Mouse (Mus musculus): ENCODE measurements around the gene Tenm4. TPM values are rescaled to one million over a fixed set of nuclear protein-coding genes. Genes with fewer than 3 reads are reported as not detected.

Gene Tenm4
- total and polyA plus RNA-seq, 3 experiments, result 0.04 to 0.38 TPM; not detected in 1

GRCm38 (mm10) chr7:96456618-96457017, 285.6 kb downstream of the Tenm4 start:
- Histone ChIP-seq H3K4me3 (ENCODE audit: low read depth, low read length) (no peak overlapping the region), H3K36me3 (replicated peaks) (no peaks in the 10 kb centered on the region), H3K9me3 (replicated peaks) (peaks cover 53% of the 10 kb centered on the region), H3K4me1 (ENCODE audit: insufficient read depth, low read depth, low read length) (no peaks in the 10 kb centered on the region), H3K27me3 (ENCODE audit: insufficient read depth, low read length) (no peaks in the 10 kb centered on the region)
- DNase-seq (ENCODE audit: low spot score), result no peak
- TF ChIP-seq CTCF (IDR thresholded peaks at IDR 0.05; ENCODE audit: low read depth, low read length) (no peak), POLR2AphosphoS5 (IDR thresholded peaks at IDR 0.05; ENCODE audit: insufficient replicate concordance, low read depth, low read length) (no peak), GATA1 (IDR thresholded peaks at IDR 0.05; ENCODE audit: borderline replicate concordance, low read length) (no peak), GATA2 (IDR thresholded peaks at IDR 0.05; ENCODE audit: borderline replicate concordance, low read depth, low read length) (no peak), TAL1 (conservative IDR thresholded peaks at IDR 0.05; ENCODE audit: low read depth, low read length) (no peak)
- no peak for ATAC-seq (ENCODE audit: extremely low read depth, insufficient number of reproducible peaks, low FRiP score, poor library complexity, severe bottlenecking)

GRCm38 (mm10) chr7:96457891-96458290, 286.8 kb downstream of the Tenm4 start:
- no peak overlapping the region for H3K4me3 ChIP-seq (ENCODE audit: low read depth, low read length)
- no peaks in the 10 kb centered on the region for H3K36me3 ChIP-seq (replicated peaks)
- DNase-seq (ENCODE audit: low spot score) (no peak), ATAC-seq (ENCODE audit: extremely low read depth, insufficient number of reproducible peaks, low FRiP score, poor library complexity, severe bottlenecking) (no peak)
- no peak for TF ChIP-seq GATA1 (IDR thresholded peaks at IDR 0.05; ENCODE audit: borderline replicate concordance, low read length)
- TF ChIP-seq TAL1 (conservative IDR thresholded peaks at IDR 0.05; ENCODE audit: low read depth, low read length), result no peak
- peaks cover 46% of the 10 kb centered on the region for H3K9me3 ChIP-seq (replicated peaks)
- H3K4me1 ChIP-seq (ENCODE audit: insufficient read depth, low read depth, low read length), result no peaks in the 10 kb centered on the region
- H3K27me3 ChIP-seq (ENCODE audit: insufficient read depth, low read length), result no peaks in the 10 kb centered on the region

GRCm38 (mm10) chr7:96458992-96459391, 287.9 kb downstream of the Tenm4 start:
- Histone ChIP-seq H3K27me3 (ENCODE audit: insufficient read depth, low read length) (no peaks in the 10 kb centered on the region), H3K36me3 (replicated peaks) (no peaks in the 10 kb centered on the region), H3K9me3 (replicated peaks) (peaks cover 48% of the 10 kb centered on the region), H3K4me3 (ENCODE audit: low read depth, low read length) (no peak overlapping the region), H3K4me1 (ENCODE audit: insufficient read depth, low read depth, low read length) (no peaks in the 10 kb centered on the region)
- ATAC-seq (ENCODE audit: extremely low read depth, insufficient number of reproducible peaks, low FRiP score, poor library complexity, severe bottlenecking) (no peak), DNase-seq (ENCODE audit: low spot score) (no peak)
- TF ChIP-seq TAL1 (conservative IDR thresholded peaks at IDR 0.05; ENCODE audit: low read depth, low read length) (no peak), GATA1 (IDR thresholded peaks at IDR 0.05; ENCODE audit: borderline replicate concordance, low read length) (no peak), GATA2 (IDR thresholded peaks at IDR 0.05; ENCODE audit: borderline replicate concordance, low read depth, low read length) (no peak), CTCF (IDR thresholded peaks at IDR 0.05; ENCODE audit: low read depth, low read length) (no peak)

- TF ChIP-seq POLR2AphosphoS5 (IDR thresholded peaks at IDR 0.05; ENCODE audit: insufficient replicate concordance, low read depth, low read length) (no peak), TAL1 (conservative IDR thresholded peaks at IDR 0.05; ENCODE audit: low read depth, low read length) (no peak), CTCF (IDR thresholded peaks at IDR 0.05; ENCODE audit: low read depth, low read length) (no peak), GATA2 (IDR thresholded peaks at IDR 0.05; ENCODE audit: borderline replicate concordance, low read depth, low read length) (no peak), GATA1 (IDR thresholded peaks at IDR 0.05; ENCODE audit: borderline replicate concordance, low read length) (no peak)
- Histone ChIP-seq H3K9me3 (replicated peaks) (peaks cover 20% of the 10 kb centered on the region), H3K4me3 (ENCODE audit: low read depth, low read length) (no peak overlapping the region), H3K36me3 (replicated peaks) (no peaks in the 10 kb centered on the region), H3K4me1 (ENCODE audit: insufficient read depth, low read depth, low read length) (no peaks in the 10 kb centered on the region), H3K27me3 (ENCODE audit: insufficient read depth, low read length) (no peaks in the 10 kb centered on the region)
- DNase-seq (ENCODE audit: low spot score), result no peak
- no peak for ATAC-seq (ENCODE audit: extremely low read depth, insufficient number of reproducible peaks, low FRiP score, poor library complexity, severe bottlenecking)
Observed at GRCm38 (mm10) chr7:96466761-96467160, 295.7 kb downstream of the Tenm4 start.

GRCm38 (mm10) chr7:96470821-96471220, 299.8 kb downstream of the Tenm4 start:
- TF ChIP-seq POLR2AphosphoS5 (IDR thresholded peaks at IDR 0.05; ENCODE audit: insufficient replicate concordance, low read depth, low read length), result no peak
- TF ChIP-seq CTCF (IDR thresholded peaks at IDR 0.05; ENCODE audit: low read depth, low read length), result no peak
- no peak for TF ChIP-seq GATA1 (IDR thresholded peaks at IDR 0.05; ENCODE audit: borderline replicate concordance, low read length)
- TF ChIP-seq GATA2 (IDR thresholded peaks at IDR 0.05; ENCODE audit: borderline replicate concordance, low read depth, low read length), result no peak
- no peak for TF ChIP-seq TAL1 (conservative IDR thresholded peaks at IDR 0.05; ENCODE audit: low read depth, low read length)
- H3K36me3 ChIP-seq (replicated peaks), result no peaks in the 10 kb centered on the region
- no peak for DNase-seq (ENCODE audit: low spot score)
- ATAC-seq (ENCODE audit: extremely low read depth, insufficient number of reproducible peaks, low FRiP score, poor library complexity, severe bottlenecking), result no peak
- no peaks in the 10 kb centered on the region for H3K4me1 ChIP-seq (ENCODE audit: insufficient read depth, low read depth, low read length)
- no peaks in the 10 kb centered on the region for H3K27me3 ChIP-seq (ENCODE audit: insufficient read depth, low read length)
- H3K9me3 ChIP-seq (replicated peaks), result peaks cover 26% of the 10 kb centered on the region
- no peak overlapping the region for H3K4me3 ChIP-seq (ENCODE audit: low read depth, low read length)

GRCm38 (mm10) chr7:96474560-96475089, 303.6 kb downstream of the Tenm4 start:
- Histone ChIP-seq H3K27me3 (ENCODE audit: insufficient read depth, low read length) (no peaks in the 10 kb centered on the region), H3K9me3 (replicated peaks) (peaks cover 38% of the 10 kb centered on the region), H3K4me1 (ENCODE audit: insufficient read depth, low read depth, low read length) (no peaks in the 10 kb centered on the region), H3K36me3 (replicated peaks) (no peaks in the 10 kb centered on the region), H3K4me3 (ENCODE audit: low read depth, low read length) (no peak overlapping the region)
- TF ChIP-seq TAL1 (conservative IDR thresholded peaks at IDR 0.05; ENCODE audit: low read depth, low read length) (no peak), POLR2AphosphoS5 (IDR thresholded peaks at IDR 0.05; ENCODE audit: insufficient replicate concordance, low read depth, low read length) (no peak), GATA1 (IDR thresholded peaks at IDR 0.05; ENCODE audit: borderline replicate concordance, low read length) (no peak), GATA2 (IDR thresholded peaks at IDR 0.05; ENCODE audit: borderline replicate concordance, low read depth, low read length) (no peak), CTCF (IDR thresholded peaks at IDR 0.05; ENCODE audit: low read depth, low read length) (no peak)
- ATAC-seq (ENCODE audit: extremely low read depth, insufficient number of reproducible peaks, low FRiP score, poor library complexity, severe bottlenecking), result no peak
- no peak for DNase-seq (ENCODE audit: low spot score)

All from G1E (cell line).